Mouse (Mus musculus) neutrophil, adult 5-6 weeks (primary cell): Measurements from ENCODE around the gene Bckdhb. TPM values are rescaled to one million over a fixed set of nuclear protein-coding genes. Genes with fewer than 3 reads are reported as not detected.
"Not testable (repeated sequence)": the region's sequence is repeated elsewhere in the genome, so short reads cannot be mapped to it uniquely, and the experiment has no call there.

Experiments
- ATAC-seq: fragments of 151-379, 151-347 bp; 2 replicates; pipeline ENCODE4 v1.8.0; 2017; ENCODE audit warnings: mild to moderate bottlenecking, moderate TSS enrichment; ENCODE audit not compliant: insufficient number of reproducible peaks, poor library complexity, low FRiP score, severe bottlenecking; ENCODE audit errors: extremely low read depth
- total RNA-seq: library from RNA; stranded (forward); fragments of 200-1000 nt; gene quantifications from 2 replicates; pipeline ENCODE4 v1.2.3, GENCODE M21; 2017

Bckdhb gene
- total RNA-seq, 1 experiment from 2014 or later: 7.1 TPM

- peak; percentile 93 for ATAC-seq
Observed at GRCm38 (mm10) chr9:83956632-83957314, 31.8 kb downstream of the Bckdhb start.

DNA sequence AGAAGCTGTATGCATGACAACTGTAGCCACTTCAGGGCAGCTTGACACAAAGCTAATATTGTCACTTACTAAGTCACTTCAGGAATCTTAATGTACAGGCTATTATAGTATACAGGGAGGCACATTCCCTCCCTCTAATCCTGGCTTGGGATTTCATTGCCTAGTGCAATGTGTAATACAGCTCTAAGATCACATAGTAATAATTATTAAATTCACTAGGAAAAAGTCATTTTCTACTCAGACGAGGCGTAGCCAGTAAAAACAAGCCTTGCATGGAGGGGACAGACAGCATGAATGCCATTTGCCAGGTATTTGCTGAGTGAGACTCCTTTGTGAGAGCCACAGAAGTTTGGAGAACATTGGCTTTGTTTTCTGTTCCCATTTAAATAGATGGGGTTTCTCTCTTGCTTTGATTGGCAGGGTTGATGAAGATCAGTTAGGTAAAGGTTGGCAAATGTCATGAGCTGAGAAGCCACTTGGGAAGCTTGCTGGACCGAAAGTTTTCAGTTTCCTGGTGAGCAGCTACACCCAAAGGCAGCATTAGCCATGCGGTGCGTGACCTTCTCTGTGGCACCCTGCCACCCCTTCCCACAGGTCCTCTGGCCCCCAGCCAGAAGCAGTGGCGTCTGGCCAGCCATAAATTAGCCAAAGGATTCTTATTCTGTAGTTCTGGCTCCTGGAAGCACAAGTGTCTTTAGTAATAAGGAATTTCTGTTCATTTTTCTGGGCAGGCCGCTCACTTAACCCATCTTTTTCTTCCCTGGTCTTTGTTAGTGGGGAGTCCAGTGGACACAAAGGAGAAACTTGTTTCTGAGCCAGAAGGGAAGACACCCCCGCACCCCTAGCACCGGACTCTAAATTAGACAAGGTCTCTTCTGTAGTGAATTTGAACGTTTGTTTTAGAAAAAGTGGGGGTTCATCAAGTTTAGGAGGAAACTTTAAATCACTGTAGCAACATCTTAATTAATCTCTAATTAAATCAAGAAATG lies 37.4 kb downstream of the Bckdhb start:
- ATAC-seq: no peak

GRCm38 (mm10) chr9:83963296-83963695 lies 38.4 kb downstream of the Bckdhb start:
- no peak for ATAC-seq

GRCm38 (mm10) chr9:83964376-83964775 lies 39.4 kb downstream of the Bckdhb start:
- ATAC-seq: no peak

DNA sequence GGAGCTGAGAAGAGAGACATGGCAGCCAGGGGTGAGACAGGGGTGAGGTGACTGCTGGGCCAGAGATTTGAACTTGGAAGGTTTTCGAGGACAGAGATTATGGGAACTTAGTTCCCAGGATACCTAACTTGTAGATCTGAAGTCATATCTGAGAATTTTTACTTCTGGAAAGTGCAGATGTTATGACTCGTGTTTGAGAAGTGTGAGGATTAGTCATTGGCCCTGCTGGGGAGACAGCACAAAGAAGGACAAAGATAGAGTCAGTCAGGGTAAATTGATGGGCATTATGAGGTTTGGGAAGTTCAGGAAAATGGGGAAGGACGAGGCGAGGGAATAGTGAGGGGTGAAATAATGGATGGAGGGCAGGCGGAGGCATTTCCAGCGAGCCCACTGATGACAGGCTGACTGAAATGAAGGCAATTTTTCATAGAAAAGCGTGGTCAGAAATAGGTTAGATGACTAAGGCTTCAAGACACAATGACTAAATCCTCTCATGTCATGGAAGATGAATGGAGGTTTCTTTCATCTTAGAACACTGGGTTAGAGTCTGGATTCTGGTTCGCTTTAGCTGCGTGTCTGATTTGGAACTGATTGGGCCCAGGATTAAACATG lies 42.6 kb downstream of the Bckdhb start:
- ATAC-seq: no peak

DNA sequence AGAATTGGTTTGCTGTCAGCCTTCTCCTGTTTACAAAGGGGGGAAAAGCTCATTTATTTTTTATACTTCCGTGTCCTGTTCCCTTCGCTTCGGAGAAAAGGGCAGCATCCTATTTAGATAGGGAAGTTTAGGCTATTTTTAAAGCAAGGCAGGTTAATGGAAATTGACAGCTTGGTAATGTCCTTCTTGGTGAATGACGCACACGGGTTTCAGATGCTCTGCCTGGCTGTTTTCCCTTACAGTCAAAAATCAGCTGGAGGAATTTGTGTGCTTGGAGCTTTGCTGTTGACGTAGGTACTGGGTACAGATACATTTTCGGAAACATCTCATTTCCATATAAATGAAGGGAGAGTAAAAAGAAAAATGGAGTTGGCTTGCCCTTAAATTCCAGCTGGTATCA lies 44.4 kb downstream of the Bckdhb start:
- ATAC-seq: no peak

DNA sequence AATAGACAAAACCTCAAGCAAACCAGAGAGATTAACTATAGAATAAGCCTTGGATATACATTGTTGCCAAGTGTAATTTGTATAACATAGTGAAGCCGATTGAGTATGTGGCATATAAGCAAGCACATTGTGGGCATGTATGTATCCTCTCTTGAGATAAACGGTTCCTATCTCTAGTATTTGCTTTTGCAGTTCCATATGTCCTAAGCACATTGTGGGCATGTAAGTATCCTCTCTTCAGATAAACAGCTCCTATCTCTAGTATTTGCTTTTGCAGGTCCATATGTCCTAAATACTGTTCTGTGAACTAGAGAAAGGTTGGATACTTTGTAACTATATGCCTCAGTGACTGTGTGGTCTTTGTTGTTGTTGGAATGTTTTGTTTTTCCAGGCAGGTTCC lies 48.5 kb downstream of the Bckdhb start:
- ATAC-seq: no peak

DNA sequence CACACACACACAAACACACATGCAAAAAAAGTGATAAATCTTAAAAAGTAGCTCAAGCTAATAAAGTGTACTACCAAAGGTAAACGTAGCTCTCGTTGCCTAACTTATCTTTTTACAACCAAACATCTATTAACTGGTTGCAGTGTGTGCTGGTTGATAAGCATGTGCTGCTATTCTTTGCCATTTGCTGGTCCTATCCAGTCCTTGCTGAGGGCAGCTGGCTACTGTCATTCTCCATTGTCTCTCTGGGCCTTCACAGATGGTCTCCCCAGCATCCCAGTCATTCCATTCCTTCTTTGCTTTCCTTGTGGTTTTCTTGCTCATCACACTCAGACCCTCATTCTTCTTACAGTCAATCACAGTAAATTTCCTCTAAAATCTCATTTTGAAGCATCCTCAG lies 50.9 kb downstream of the Bckdhb start:
- no peak for ATAC-seq

DNA sequence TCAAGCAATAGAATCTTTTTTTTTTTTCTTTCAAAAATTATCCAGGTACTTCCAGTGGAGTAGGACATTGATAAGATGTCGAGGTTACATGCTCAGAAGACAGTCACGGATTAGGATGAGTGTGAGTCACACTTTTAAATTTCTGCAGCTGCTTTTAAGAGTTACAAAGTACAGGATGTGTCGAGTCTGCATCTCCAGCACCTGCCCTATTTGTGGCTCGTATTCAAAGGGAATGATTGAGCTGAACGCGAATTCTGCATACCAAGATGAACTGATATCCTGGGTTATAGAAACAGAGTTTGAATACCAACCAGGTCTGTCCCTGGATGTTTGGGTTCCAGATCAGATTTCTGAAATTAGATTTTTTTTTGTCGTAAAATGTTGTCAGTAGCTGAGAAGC lies 56.3 kb downstream of the Bckdhb start:
- no peak for ATAC-seq

- ATAC-seq: no peak
Observed at GRCm38 (mm10) chr9:84008961-84009360, 84.0 kb downstream of the Bckdhb start.

DNA sequence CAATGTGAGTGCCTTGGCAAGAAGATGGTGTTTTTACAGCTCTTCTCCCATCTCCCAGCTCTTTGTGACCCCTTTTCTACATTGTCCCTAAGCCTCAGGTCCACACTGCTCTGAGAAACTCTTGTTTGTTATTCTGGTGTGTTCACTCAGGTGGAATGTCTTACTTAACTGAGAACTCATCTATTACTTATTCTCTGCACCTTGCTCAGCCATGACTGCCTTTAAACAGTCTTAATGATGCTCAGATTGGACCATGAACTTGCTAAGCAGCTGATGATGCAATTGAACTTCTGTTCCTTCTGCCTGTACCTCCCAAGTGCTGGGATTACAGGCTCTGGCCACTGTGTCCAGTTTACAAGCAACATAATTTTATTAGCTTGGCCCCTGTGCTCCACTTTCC lies 86.2 kb downstream of the Bckdhb start:
- no peak for ATAC-seq

DNA sequence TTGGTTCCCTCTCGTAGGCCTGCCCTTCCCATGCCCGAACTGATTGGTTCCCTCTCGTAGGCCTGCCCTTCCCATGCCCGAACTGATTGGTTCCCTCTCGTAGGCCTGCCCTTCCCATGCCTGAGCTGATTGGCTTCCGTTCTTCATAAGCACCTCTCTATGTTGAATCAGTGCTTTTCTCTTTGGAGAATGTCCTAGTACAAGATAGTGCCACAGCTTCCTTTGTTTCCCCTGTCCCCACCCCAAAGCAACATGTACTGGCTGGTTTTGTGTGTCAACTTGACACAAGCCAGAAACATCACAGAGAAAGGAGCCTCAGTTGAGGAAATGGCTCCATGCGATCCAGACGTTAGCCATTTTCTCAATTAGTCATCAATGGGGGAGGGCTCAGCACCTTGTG lies 93.2 kb downstream of the Bckdhb start:
- not testable (repeated sequence) for ATAC-seq

- ATAC-seq: peak; percentile 91
Observed at GRCm38 (mm10) chr9:84019627-84020026, 94.7 kb downstream of the Bckdhb start.

- no peak for ATAC-seq
Observed at GRCm38 (mm10) chr9:84021189-84021588, 96.2 kb downstream of the Bckdhb start.

DNA sequence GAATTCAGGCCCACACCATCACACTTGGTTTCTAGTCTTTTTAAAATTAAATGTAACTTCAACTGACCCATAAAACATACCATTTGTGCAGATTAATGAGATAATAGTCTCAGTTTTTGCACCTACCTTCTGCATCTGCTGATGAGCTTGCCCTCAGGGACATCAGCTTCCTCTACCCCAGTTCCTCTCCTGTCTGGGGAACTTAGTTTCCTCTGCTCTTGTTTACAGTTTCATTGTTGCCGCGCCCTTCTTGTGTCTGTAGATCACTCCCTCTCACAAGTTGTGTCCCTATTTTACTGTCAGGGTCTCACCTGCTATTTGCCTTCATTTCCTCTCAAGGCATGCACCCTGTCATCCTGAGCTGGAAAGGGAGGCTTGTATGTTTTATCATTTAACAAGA lies 103.2 kb downstream of the Bckdhb start:
- ATAC-seq: peak; percentile 90

DNA sequence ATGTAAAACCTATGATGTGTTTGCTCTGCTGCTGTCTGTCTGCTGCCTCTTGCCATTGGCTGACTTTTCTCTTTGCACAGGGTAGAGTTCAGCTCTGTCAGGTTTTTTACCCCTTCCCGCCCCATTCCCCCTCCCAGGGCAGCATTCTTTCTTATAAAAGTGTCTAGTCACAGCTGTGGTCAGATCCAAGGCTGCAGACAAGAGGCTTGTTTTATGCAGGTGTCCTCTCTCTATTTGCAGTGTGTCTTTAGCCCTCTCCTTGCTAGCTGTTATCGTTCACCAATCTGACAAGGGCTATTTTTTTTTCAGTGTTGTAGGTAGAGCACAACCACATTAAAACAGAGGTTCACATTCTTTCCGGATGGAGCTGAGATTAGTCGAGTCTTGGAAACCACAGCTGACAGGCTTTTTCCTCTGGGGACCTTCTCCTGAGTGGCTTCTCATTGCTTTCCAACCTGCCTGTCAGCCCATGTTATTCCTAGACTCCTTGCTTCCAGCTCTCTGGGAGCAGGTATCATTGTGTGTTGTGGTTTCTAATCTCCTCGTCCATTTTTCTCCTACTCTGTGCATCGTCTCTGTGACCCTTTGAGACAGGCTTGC lies 105.8 kb downstream of the Bckdhb start:
- ATAC-seq: no peak

- ATAC-seq: no peak
Observed at GRCm38 (mm10) chr9:84031406-84031805, 106.5 kb downstream of the Bckdhb start.

DNA sequence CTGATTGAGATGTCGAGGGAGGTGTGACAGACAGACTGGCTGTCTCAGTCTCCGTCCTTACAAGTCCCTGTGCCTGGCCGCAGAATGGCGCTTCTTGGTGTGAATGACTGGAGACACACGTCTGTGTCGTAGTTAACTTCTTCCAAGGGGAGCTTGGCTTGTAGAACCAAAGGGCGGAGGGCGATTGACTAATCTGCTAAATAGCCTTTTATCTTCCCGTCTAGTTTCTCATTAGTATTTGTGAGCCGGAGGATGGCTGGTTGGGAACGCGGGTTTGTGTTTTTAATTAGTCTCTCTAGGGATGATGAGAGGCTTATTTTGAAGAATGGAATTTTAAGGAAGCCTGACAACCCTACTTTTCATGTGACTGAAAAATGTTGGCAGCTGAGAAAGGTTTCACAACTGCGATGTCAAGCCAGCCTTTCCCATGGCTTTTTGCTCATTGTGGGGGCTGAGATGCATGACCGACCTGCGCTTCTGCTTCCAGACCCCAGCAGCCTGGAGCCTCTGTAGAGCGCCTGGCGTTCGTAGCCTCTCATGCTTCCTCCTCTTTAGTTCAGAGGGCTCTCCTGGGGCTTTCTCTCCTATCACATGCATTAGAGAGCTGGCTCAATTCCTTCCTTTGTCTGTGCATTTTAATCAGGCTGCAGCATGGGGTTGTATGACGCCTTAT lies 107.9 kb downstream of the Bckdhb start:
- no peak for ATAC-seq

GRCm38 (mm10) chr9:84036046-84036445 lies 111.1 kb downstream of the Bckdhb start:
- ATAC-seq: no peak
